Mouse (Mus musculus): Measurements from ENCODE around the gene Gabrb2.

- TF ChIP-seq CTCF (conservative IDR thresholded peaks at IDR 0.05; ENCODE audit: low read length) (no peak), POU5F1 (IDR thresholded peaks at IDR 0.05; ENCODE audit: borderline replicate concordance, low read length) (no peak)
These were observed 28.8 kb upstream of the Gabrb2 start for GRCm38 (mm10) chr11:42390682-42391290.
